Mouse (Mus musculus) myocyte (in vitro differentiated cells): ENCODE measurements at regions not wholly inside any gene's neighbourhood (a gene's known extent, or its start where the extent isn't known, plus 50 kb on each side); places are given as distances from the start of the nearest gene placed in this dataset.

Source experiments
- H3K27me3 ChIP-seq: one replicate; pipeline ENCODE4 v1.6.1; 2011; ENCODE audit not compliant: control insufficient read depth, insufficient read depth, insufficient read length
- H3K36me3 ChIP-seq: one replicate; pipeline ENCODE4 v1.6.1; 2011; ENCODE audit not compliant: control insufficient read depth, insufficient read depth
- H3K4me2 ChIP-seq: one replicate; pipeline ENCODE4 v1.6.1; 2011; ENCODE audit warnings: low read depth, control low read depth
- H3K4me3 ChIP-seq: one replicate; pipeline ENCODE4 v1.5.1; 2011; ENCODE audit warnings: mild to moderate bottlenecking, control low read depth, moderate library complexity
- H3K79me2 ChIP-seq: one replicate; pipeline ENCODE4 v1.6.1; 2011; ENCODE audit not compliant: control insufficient read depth, insufficient read depth
- H3ac ChIP-seq: one replicate; pipeline ENCODE4 v1.6.1; 2011; ENCODE audit not compliant: control insufficient read depth, insufficient read length
- CEBPB ChIP-seq: IDR thresholded peaks from 2 replicates; pipeline ENCODE4 v1.6.1; 2011; ENCODE audit warnings: mild to moderate bottlenecking, moderate library complexity; ENCODE audit not compliant: poor library complexity, insufficient read depth, severe bottlenecking
- E2F4 ChIP-seq: IDR thresholded peaks from one replicate; pipeline ENCODE4 v1.6.1; 2011; ENCODE audit warnings: mild to moderate bottlenecking, control low read depth, moderate library complexity; ENCODE audit not compliant: insufficient read depth
- MAX ChIP-seq: IDR thresholded peaks from one replicate; pipeline ENCODE4 v1.6.1; 2011; ENCODE audit warnings: low read depth, mild to moderate bottlenecking, control low read depth
- MYOD1 ChIP-seq, 3 experiments: IDR thresholded peaks; one replicate each; pipeline ENCODE4 v1.6.1; 2011; ENCODE audit warnings: control low read depth in 2 of 3, low read depth in 2 of 3, mild to moderate bottlenecking in 2 of 3, moderate library complexity in 1 of 3; ENCODE audit not compliant: insufficient read length in 2 of 3, control insufficient read depth in 1 of 3
- MYOG ChIP-seq, 3 experiments: IDR thresholded peaks; one replicate each; pipeline ENCODE4 v1.6.1; 2011; ENCODE audit warnings: control low read depth in 2 of 3, low read depth in 2 of 3, mild to moderate bottlenecking in 2 of 3; ENCODE audit not compliant: insufficient read length in 2 of 3, control insufficient read depth in 1 of 3, insufficient read depth in 1 of 3
- POLR2A ChIP-seq: IDR thresholded peaks from one replicate; pipeline ENCODE4 v1.6.1; 2011; ENCODE audit warnings: low read depth, mild to moderate bottlenecking, control low read depth, moderate library complexity; ENCODE audit not compliant: insufficient read length
- POLR2AphosphoS2 ChIP-seq: IDR thresholded peaks from one replicate; pipeline ENCODE4 v1.6.1; 2011; ENCODE audit warnings: low read depth, control low read depth; ENCODE audit not compliant: insufficient read length
- REST ChIP-seq: IDR thresholded peaks from one replicate; pipeline ENCODE4 v1.6.1; 2011; ENCODE audit warnings: mild to moderate bottlenecking, control low read depth, moderate library complexity; ENCODE audit not compliant: insufficient read depth, insufficient read length
- SRF ChIP-seq: IDR thresholded peaks from one replicate; pipeline ENCODE4 v1.6.1; 2011; ENCODE audit warnings: low read depth; ENCODE audit not compliant: control insufficient read depth, insufficient read length
- TCF12 ChIP-seq: IDR thresholded peaks from one replicate; pipeline ENCODE4 v1.6.1; 2011; ENCODE audit warnings: mild to moderate bottlenecking, control low read depth; ENCODE audit not compliant: poor library complexity, insufficient read depth, severe bottlenecking
- TCF3 ChIP-seq: IDR thresholded peaks from one replicate; pipeline ENCODE4 v1.6.1; 2011; ENCODE audit warnings: low read depth, control low read depth; ENCODE audit not compliant: insufficient read length
- USF1 ChIP-seq: IDR thresholded peaks from one replicate; pipeline ENCODE4 v1.6.1; 2011; ENCODE audit warnings: low read depth, mild to moderate bottlenecking, control low read depth, moderate library complexity

GRCm38 (mm10) chr15:40020097-40020496 lies 114.1 kb upstream of the 9330182O14Rik start:
- no peak for TF ChIP-seq REST
- no peak for TF ChIP-seq POLR2AphosphoS2
- no peak for TF ChIP-seq TCF12
- no peak for TF ChIP-seq SRF
- TF ChIP-seq POLR2A = no peak
- no peak for TF ChIP-seq CEBPB
- TF ChIP-seq USF1 = no peak
- no peak for TF ChIP-seq MAX
- Histone ChIP-seq H3K27me3 (no peaks in the 10 kb centered on the region), H3K4me2 (no peak overlapping the region), H3K36me3 (no peaks in the 10 kb centered on the region), H3K4me3 (no peak overlapping the region), H3ac (no peak overlapping the region), H3K79me2 (no peaks in the 10 kb centered on the region)

- Histone ChIP-seq H3K27me3 (no peaks in the 10 kb centered on the region), H3K4me2 (no peak overlapping the region), H3K4me3 (no peak overlapping the region), H3ac (no peak overlapping the region), H3K79me2 (no peaks in the 10 kb centered on the region), H3K36me3 (no peaks in the 10 kb centered on the region)
- TF ChIP-seq USF1 (no peak), MYOD1 (IDR thresholded peaks at IDR 0.05; ENCODE audit: control insufficient read depth in 1 of 3, insufficient read length in 2 of 3, low read depth in 2 of 3) (no peak), REST (no peak), E2F4 (no peak), POLR2AphosphoS2 (no peak), POLR2A (no peak), CEBPB (no peak), TCF3 (no peak), TCF12 (no peak), MAX (no peak)
Measured at GRCm38 (mm10) chr15:40020646-40021045, 113.5 kb upstream of the 9330182O14Rik start.

- Histone ChIP-seq H3ac (no peak overlapping the region), H3K79me2 (no peaks in the 10 kb centered on the region), H3K4me3 (no peak overlapping the region), H3K27me3 (no peaks in the 10 kb centered on the region), H3K4me2 (no peak overlapping the region), H3K36me3 (no peaks in the 10 kb centered on the region)
- TF ChIP-seq POLR2AphosphoS2 (no peak), POLR2A (no peak), MAX (no peak)
Measured at GRCm38 (mm10) chr15:40023195-40023594, 111.0 kb upstream of the 9330182O14Rik start.

- no peaks in the 10 kb centered on the region for H3K79me2 ChIP-seq
- no peaks in the 10 kb centered on the region for H3K36me3 ChIP-seq
- H3K4me3 ChIP-seq = no peak overlapping the region
- no peak for TF ChIP-seq MYOG (IDR thresholded peaks at IDR 0.05; ENCODE audit: control insufficient read depth in 1 of 3, insufficient read depth in 1 of 3, insufficient read length in 2 of 3, low read depth in 2 of 3)
- no peak for TF ChIP-seq CEBPB
- TF ChIP-seq MYOD1 (IDR thresholded peaks at IDR 0.05; ENCODE audit: control insufficient read depth in 1 of 3, insufficient read length in 2 of 3, low read depth in 2 of 3) = no peak
- no peak for TF ChIP-seq REST
- no peak for TF ChIP-seq SRF
- no peak for TF ChIP-seq MAX
- TF ChIP-seq TCF3 = no peak
- no peak for TF ChIP-seq POLR2A
- no peak for TF ChIP-seq TCF12
- no peak for TF ChIP-seq E2F4
- no peak for TF ChIP-seq USF1
- TF ChIP-seq POLR2AphosphoS2 = no peak
- no peak overlapping the region for H3K4me2 ChIP-seq
- no peaks in the 10 kb centered on the region for H3K27me3 ChIP-seq
- no peak overlapping the region for H3ac ChIP-seq
Measured at GRCm38 (mm10) chr15:40032088-40032487, 102.1 kb upstream of the 9330182O14Rik start.

- H3K27me3 ChIP-seq = no peaks in the 10 kb centered on the region
Measured at GRCm38 (mm10) chr15:40036181-40036580, 98.0 kb upstream of the 9330182O14Rik start.

More at GRCm38 (mm10) chr15:40036181-40036580, 98.0 kb upstream of the 9330182O14Rik start:
- H3K36me3 ChIP-seq = no peaks in the 10 kb centered on the region
- H3ac ChIP-seq = no peak overlapping the region
- H3K4me3 ChIP-seq = no peak overlapping the region
- no peak overlapping the region for H3K4me2 ChIP-seq
- no peaks in the 10 kb centered on the region for H3K79me2 ChIP-seq
- TF ChIP-seq MAX = no peak
- no peak for TF ChIP-seq TCF12
- TF ChIP-seq USF1 = no peak
- TF ChIP-seq REST = no peak
- no peak for TF ChIP-seq POLR2A
- no peak for TF ChIP-seq E2F4
- no peak for TF ChIP-seq MYOG (IDR thresholded peaks at IDR 0.05; ENCODE audit: control insufficient read depth in 1 of 3, insufficient read depth in 1 of 3, insufficient read length in 2 of 3, low read depth in 2 of 3)
- no peak for TF ChIP-seq MYOD1 (IDR thresholded peaks at IDR 0.05; ENCODE audit: control insufficient read depth in 1 of 3, insufficient read length in 2 of 3, low read depth in 2 of 3)
- TF ChIP-seq TCF3 = no peak
- TF ChIP-seq SRF = no peak
- no peak for TF ChIP-seq CEBPB
